Comparison of ENCODE assay signal across 31 mouse cellular contexts in the genomic region with DNA sequence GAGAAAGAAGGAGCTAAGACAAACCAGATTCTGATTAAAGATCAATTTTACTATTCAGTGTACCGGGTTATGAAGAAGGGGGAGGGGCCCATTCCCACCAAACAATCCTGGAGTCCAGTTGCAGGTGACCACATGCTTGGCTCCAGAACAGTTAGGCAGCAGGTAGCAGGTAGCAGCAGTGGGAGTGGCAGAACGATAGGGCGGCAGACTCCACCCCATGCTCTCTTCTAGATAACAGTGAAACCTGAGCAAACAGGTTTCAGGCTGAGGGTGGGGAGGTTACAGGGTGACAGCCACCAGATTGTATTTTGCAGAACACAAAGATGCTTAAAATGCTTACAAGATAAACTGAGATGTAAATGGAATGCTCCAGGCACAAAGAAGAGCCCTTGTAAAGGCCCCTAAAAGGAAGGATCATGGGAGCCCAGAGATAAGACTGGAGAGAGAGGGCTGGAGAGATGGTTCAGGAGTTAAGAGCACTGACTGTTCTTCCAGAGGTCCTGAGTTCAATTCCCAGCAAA. TPM values are rescaled to one million over a fixed set of nuclear protein-coding genes. Genes with fewer than 3 reads are reported as not detected.
DNase-seq lines count a peak whose midpoint lies in the region; ATAC-seq and TF ChIP-seq lines count a peak whose summit lies in the region.
"Had no signal": no experiment of that assay in that cellular context is flagged by ENCODE, and none has a peak within 500 bp of the region (broad histone marks: within the 10 kb centered on the region; RNA-seq: fewer than 3 reads in every experiment).

No protein-coding gene starts in this region.

- ATAC-seq in stomach, embryonic 16.5 days (ENCODE audit: insufficient read depth, low FRiP score): peak; percentile 64; the same call in 1 of the 2 replicates
- no peak for ATAC-seq in forebrain, embryonic 12.5 days (ENCODE audit: low FRiP score)
- ATAC-seq: forebrain, embryonic 13.5 days; Patski had no signal

- H3K36me3 ChIP-seq in spleen, adult 2 months (ENCODE audit: control insufficient read depth, insufficient read depth, low read length): no peaks in the 10 kb centered on the region
- no peaks in the 10 kb centered on the region for H3K36me3 ChIP-seq in stomach, embryonic 16.5 days (ENCODE audit: control insufficient read depth, insufficient read depth, low read length)
- no peaks in the 10 kb centered on the region for H3K36me3 ChIP-seq in forebrain, embryonic 12.5 days (replicated peaks)
- H3K36me3 ChIP-seq: embryonic facial prominence, embryonic 10.5 days; embryonic facial prominence, embryonic 15.5 days; hindbrain, embryonic 10.5 days; hindbrain, embryonic 15.5 days; kidney, embryonic 15.5 days; limb, embryonic 13.5 days; stomach, embryonic 15.5 days had no signal

- no peak for DNase-seq in spleen, adult 2 months (ENCODE audit: low read depth in 1 of 2, low spot score in 2 of 2)
- no peak for DNase-seq in spleen, adult 12 weeks (ENCODE audit: low spot score)
- peak; percentile 43 for DNase-seq in induced T-regulatory cell, adult 2 months (ENCODE audit: low read depth)
- DNase-seq in lung, postnatal 10 days: peak; percentile 25
- DNase-seq in left cerebral cortex, adult 11 months (ENCODE audit: low spot score): no peak
- no peak for DNase-seq in embryo, embryonic 9.5 days (ENCODE audit: extremely low spot score)
- DNase-seq: adrenal gland, postnatal 36 days; B cell, adult 2 months; cerebellum, adult 18-20 months; cerebellum, postnatal 14 days; gastrocnemius, postnatal 10 days; heart, postnatal 14 days; kidney, adult 18-20 months; kidney, postnatal 25 days; midbrain, embryonic 14.5 days; right cerebral cortex, adult 18-20 months; thymus, adult 18-20 months; thymus, postnatal 4 days had no signal

- no peak for TF ChIP-seq CTCF in spleen, adult 2 months (IDR thresholded peaks at IDR 0.05; ENCODE audit: extremely low read depth, insufficient read depth, insufficient read length, insufficient replicate concordance)

- no peaks in the 10 kb centered on the region for H3K9me3 ChIP-seq in stomach, embryonic 16.5 days (replicated peaks; ENCODE audit: control insufficient read depth, low read length)
- H3K9me3 ChIP-seq in forebrain, embryonic 12.5 days: no peaks in the 10 kb centered on the region
- H3K9me3 ChIP-seq: embryonic facial prominence, embryonic 10.5 days; embryonic facial prominence, embryonic 15.5 days; forebrain, embryonic 13.5 days; hindbrain, embryonic 10.5 days; hindbrain, embryonic 15.5 days; kidney, embryonic 15.5 days; limb, embryonic 13.5 days; stomach, embryonic 15.5 days had no signal

- no peak overlapping the region for H3K4me3 ChIP-seq in spleen, adult 2 months (ENCODE audit: extremely low read depth, insufficient read depth, insufficient read length)
- no peak overlapping the region for H3K4me3 ChIP-seq in stomach, embryonic 16.5 days (replicated peaks; ENCODE audit: low read length)
- no peak overlapping the region for H3K4me3 ChIP-seq in forebrain, embryonic 12.5 days (replicated peaks)
- H3K4me3 ChIP-seq: embryonic facial prominence, embryonic 10.5 days; embryonic facial prominence, embryonic 15.5 days; forebrain, embryonic 13.5 days; hindbrain, embryonic 10.5 days; hindbrain, embryonic 15.5 days; kidney, embryonic 15.5 days; left cerebral cortex, adult 2 months; limb, embryonic 13.5 days; stomach, embryonic 15.5 days had no signal

- no peaks in the 10 kb centered on the region for H3K27me3 ChIP-seq in spleen, adult 2 months (ENCODE audit: control insufficient read depth, insufficient read depth, low read length)
- no peaks in the 10 kb centered on the region for H3K27me3 ChIP-seq in stomach, embryonic 16.5 days (ENCODE audit: control insufficient read depth, insufficient read depth, low read length)
- no peaks in the 10 kb centered on the region for H3K27me3 ChIP-seq in forebrain, embryonic 12.5 days
- H3K27me3 ChIP-seq: embryonic facial prominence, embryonic 15.5 days; forebrain, embryonic 13.5 days; hindbrain, embryonic 15.5 days; kidney, embryonic 15.5 days; limb, embryonic 13.5 days; Patski; stomach, embryonic 15.5 days had no signal

- H3K27ac ChIP-seq in spleen, adult 2 months (ENCODE audit: insufficient read depth, low read length): peak overlapping the region; percentile 55
- H3K27ac ChIP-seq in stomach, embryonic 16.5 days (ENCODE audit: low read length): no peak overlapping the region
- no peak overlapping the region for H3K27ac ChIP-seq in forebrain, embryonic 12.5 days
- H3K27ac ChIP-seq: embryonic facial prominence, embryonic 10.5 days; embryonic facial prominence, embryonic 15.5 days; forebrain, embryonic 13.5 days; hindbrain, embryonic 10.5 days; hindbrain, embryonic 15.5 days; kidney, embryonic 15.5 days; left cerebral cortex, adult 2 months; limb, embryonic 13.5 days; stomach, embryonic 15.5 days had no signal

- H3K4me2 ChIP-seq in stomach, embryonic 16.5 days (ENCODE audit: low read depth, low read length): no peak overlapping the region
- no peak overlapping the region for H3K4me2 ChIP-seq in forebrain, embryonic 12.5 days
- H3K4me2 ChIP-seq: embryonic facial prominence, embryonic 15.5 days; forebrain, embryonic 13.5 days; hindbrain, embryonic 15.5 days; kidney, embryonic 15.5 days; limb, embryonic 13.5 days; liver, embryonic 11.5 days; stomach, embryonic 15.5 days had no signal

- WGBS in spleen, adult 2 months: 86% methylated on average over 3 of the region's 3 CpGs
- 31% methylated on average over 3 of the region's 3 CpGs for WGBS in stomach, embryonic 16.5 days
- WGBS in forebrain, embryonic 12.5 days: 67% methylated on average over 3 of the region's 3 CpGs

- no peak for TF ChIP-seq POLR2A in spleen, adult 2 months (IDR thresholded peaks at IDR 0.05; ENCODE audit: low read depth, low read length)

- H3K4me1 ChIP-seq in spleen, adult 2 months (ENCODE audit: control insufficient read depth, insufficient read depth, insufficient read length): peaks cover 11% of the 10 kb centered on the region; the same call in 1 of the 2 replicates
- H3K4me1 ChIP-seq in stomach, embryonic 16.5 days (ENCODE audit: control insufficient read depth, insufficient read depth, low read length): no peaks in the 10 kb centered on the region
- no peaks in the 10 kb centered on the region for H3K4me1 ChIP-seq in forebrain, embryonic 12.5 days
- H3K4me1 ChIP-seq: embryonic facial prominence, embryonic 15.5 days; limb, embryonic 13.5 days; stomach, embryonic 15.5 days had no signal

- no peak overlapping the region for H3K9ac ChIP-seq in stomach, embryonic 16.5 days (ENCODE audit: low read length)
- H3K9ac ChIP-seq in forebrain, embryonic 12.5 days: no peak overlapping the region
- H3K9ac ChIP-seq: embryonic facial prominence, embryonic 15.5 days; forebrain, embryonic 13.5 days; hindbrain, embryonic 15.5 days; kidney, embryonic 15.5 days; limb, embryonic 13.5 days; stomach, embryonic 15.5 days had no signal

RNA-seq across cellular contexts. Expression of gene Arl4c, which starts 56.4 kb away (rescaled TPM):
- 31.0 and 46.1 TPM in 2 replicates for polyA plus RNA-seq in spleen, adult 2 months (2012; rRNA removed)
- polyA plus RNA-seq in stomach, embryonic 16.5 days (2015; fragmentation: Nextera tagmentation; extraction: Ambion mirVana): 6.6 and 6.9 TPM in 2 replicates
- polyA plus RNA-seq in forebrain, embryonic 12.5 days (2016; fragmentation: Nextera tagmentation; extraction: Ambion mirVana): 34.7 and 35.2 TPM in 2 replicates

Comparison
In these comparisons a context has a peak if more than half of its experiments do, and no peak if none do; other contexts are left out.
1. DNase-seq: peak in induced T-regulatory cell, adult 2 months (single experiment) and lung, postnatal 10 days (single experiment); none in spleen, adult 2 months (0 of 2), spleen, adult 12 weeks (single experiment), left cerebral cortex, adult 11 months (single experiment) and embryo, embryonic 9.5 days (single experiment).